Mouse (Mus musculus) spleen, adult 2 months (tissue): ENCODE measurements around the gene Phf2.

Experiments used
- CTCF ChIP-seq: fragments of 200-500 bp; IDR thresholded peaks from 2 replicates; pipeline ENCODE4 v1.5.1; 2011; ENCODE audit warnings: mild to moderate bottlenecking, inconsistent platforms; ENCODE audit not compliant: insufficient read depth, insufficient read length, insufficient replicate concordance; ENCODE audit errors: extremely low read depth
- POLR2A ChIP-seq: fragments of 200-500 bp; IDR thresholded peaks from 2 replicates; pipeline ENCODE4 v1.6.1; 2011; ENCODE audit warnings: low read depth, low read length, inconsistent platforms

DNA sequence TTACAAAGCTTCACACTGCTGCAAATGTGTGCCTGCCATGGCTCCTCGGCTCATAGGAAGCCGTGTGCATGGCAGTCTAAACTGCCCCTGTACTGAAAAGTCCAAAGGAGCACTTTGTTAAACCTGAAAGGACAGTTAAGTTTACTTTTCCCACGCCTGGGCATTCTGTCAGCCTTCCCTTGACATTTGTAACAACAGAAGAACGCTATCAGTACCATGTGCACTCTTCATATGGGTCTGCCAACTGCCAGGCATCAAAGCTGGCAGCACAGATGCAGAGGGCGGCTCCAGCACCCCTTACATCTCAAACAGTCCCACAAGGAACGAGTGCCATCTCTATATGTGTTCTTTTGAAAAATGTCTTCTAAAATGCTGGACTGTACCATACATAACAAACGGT lies 40.5 kb upstream of the Phf2 start:
- no peak for TF ChIP-seq POLR2A
- TF ChIP-seq CTCF = no peak
